Mouse (Mus musculus): ENCODE results near the gene Hdac11. TPM values are rescaled to one million over a fixed set of nuclear protein-coding genes. Genes with fewer than 3 reads are reported as not detected.
"Not testable (repeated sequence)": the region's sequence is repeated elsewhere in the genome, so short reads cannot be mapped to it uniquely, and the experiment has no call there.

The Hdac11 gene
- polyA plus RNA-seq, 1 experiment = 3.5 TPM

- Histone ChIP-seq H3K27ac (replicated peaks; ENCODE audit: low read depth, low read length) (no peak overlapping the region), H3K4me3 (ENCODE audit: insufficient read depth, low read depth, low read length) (no peak overlapping the region), H3K4me1 (ENCODE audit: control insufficient read depth, insufficient read depth, insufficient read length, low read length) (0 out of 2 replicates have a peak, but pooled peaks cover 3% of the 10 kb centered on the region)
These were observed 36.3 kb upstream of the Hdac11 start for GRCm38 (mm10) chr6:91120206-91120605.

DNA sequence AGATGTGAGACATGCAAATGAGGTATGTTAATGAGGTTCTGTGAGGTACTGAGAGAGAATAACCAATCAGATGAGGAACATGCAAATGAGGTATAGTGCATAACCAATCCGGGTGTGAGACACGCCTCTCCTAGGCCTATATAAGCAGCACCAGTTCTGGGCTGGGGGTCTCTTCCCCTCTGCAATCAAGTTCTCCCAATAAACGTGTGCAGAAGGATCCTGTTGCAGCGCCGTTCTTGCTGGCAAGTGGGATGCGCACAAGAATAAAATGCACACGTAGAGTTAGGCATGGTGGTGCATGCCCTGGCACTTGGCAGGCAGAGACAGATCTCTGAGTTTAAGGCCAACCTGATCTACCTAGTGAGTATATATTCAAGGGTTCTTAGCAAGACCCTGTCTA lies 35.4 kb upstream of the Hdac11 start:
- not testable (repeated sequence) for H3K4me3 ChIP-seq (ENCODE audit: insufficient read depth, low read depth, low read length); H3K4me1 ChIP-seq (ENCODE audit: control insufficient read depth, insufficient read depth, insufficient read length, low read length); H3K27ac ChIP-seq (replicated peaks; ENCODE audit: low read depth, low read length)

DNA sequence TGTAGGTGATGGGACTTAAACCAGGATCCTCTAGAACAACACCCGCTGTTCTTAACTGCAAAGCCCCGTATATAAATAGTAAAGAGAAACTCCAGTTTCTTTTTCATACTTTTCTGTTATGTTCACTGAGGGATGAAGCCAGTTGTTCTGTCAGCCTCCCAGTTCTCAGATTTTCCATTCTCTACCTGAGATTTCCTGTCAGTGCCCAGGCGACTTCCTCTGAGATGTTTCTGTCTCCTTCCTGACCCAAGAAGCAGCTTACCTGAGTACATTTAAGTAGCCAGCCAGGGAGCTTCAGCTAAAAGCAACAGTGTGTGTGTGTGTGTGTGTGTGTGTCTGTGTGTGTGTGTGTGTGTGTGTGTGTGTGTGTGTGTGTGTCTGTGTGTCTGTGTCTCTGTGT lies 33.0 kb upstream of the Hdac11 start:
- no peaks in the 10 kb centered on the region for H3K4me1 ChIP-seq (ENCODE audit: control insufficient read depth, insufficient read depth, insufficient read length, low read length)
- H3K4me3 ChIP-seq (ENCODE audit: insufficient read depth, low read depth, low read length) = no peak overlapping the region
- H3K27ac ChIP-seq (replicated peaks; ENCODE audit: low read depth, low read length) = no peak overlapping the region

DNA sequence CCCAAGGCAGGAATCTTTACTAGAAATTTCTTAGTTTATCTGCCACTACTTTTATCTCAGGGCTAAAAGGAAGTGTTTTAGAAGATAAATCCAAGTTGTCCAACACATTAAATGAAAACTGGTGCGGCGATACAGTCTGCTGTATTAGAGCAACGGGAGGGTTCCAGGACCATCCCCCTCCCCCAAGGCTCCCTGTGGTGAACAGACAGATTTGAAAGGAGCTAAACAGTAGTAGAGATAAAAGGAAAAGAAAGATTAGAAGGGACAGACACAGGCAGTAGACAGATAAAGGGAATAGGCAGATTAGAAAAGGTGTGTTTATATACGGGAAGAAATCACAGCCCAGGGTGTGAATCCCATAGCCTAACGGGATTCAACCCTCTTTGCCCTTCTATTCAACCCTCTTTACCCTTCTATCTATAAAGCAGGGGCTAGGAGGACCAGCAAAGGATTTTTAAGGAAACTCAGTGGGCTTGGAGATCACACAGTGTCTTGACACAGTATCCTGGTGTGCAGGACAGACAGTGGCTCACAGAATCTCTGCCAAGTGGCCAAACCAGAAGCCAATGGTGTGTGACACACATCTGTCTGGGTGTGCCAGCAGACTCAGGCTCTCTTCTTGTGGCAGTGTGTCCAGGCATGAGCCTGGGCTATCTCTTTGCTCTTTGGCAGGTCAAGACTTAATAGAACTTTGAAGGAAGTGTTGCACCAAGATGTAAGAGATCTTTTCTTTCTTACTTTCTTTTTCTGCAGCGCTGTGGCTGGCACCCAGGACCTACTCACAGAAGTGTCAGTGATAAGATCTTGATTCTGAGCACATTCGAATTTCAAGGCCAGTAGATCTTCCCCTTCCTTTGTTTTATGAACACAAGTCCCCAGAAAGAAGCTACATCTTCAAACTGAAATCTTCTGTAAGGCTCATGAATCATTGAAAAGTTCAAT lies 31.9 kb upstream of the Hdac11 start:
- no peak overlapping the region for H3K27ac ChIP-seq (replicated peaks; ENCODE audit: low read depth, low read length)

GRCm38 (mm10) chr6:91125228-91125585 lies 31.3 kb upstream of the Hdac11 start:
- H3K4me3 ChIP-seq (ENCODE audit: insufficient read depth, low read depth, low read length) = no peak overlapping the region
- no peaks in the 10 kb centered on the region for H3K4me1 ChIP-seq (ENCODE audit: control insufficient read depth, insufficient read depth, insufficient read length, low read length)
- no peak overlapping the region for H3K27ac ChIP-seq (replicated peaks; ENCODE audit: low read depth, low read length)

More for the DNA sequence above, 31.9 kb upstream of the Hdac11 start:
- Histone ChIP-seq H3K4me3 (ENCODE audit: insufficient read depth, low read depth, low read length) (no peak overlapping the region), H3K4me1 (ENCODE audit: control insufficient read depth, insufficient read depth, insufficient read length, low read length) (no peaks in the 10 kb centered on the region)

GRCm38 (mm10) chr6:91128996-91129395 lies 27.5 kb upstream of the Hdac11 start:
- H3K4me1 ChIP-seq (ENCODE audit: control insufficient read depth, insufficient read depth, insufficient read length, low read length) = no peaks in the 10 kb centered on the region
- no peak overlapping the region for H3K4me3 ChIP-seq (ENCODE audit: insufficient read depth, low read depth, low read length)
- H3K27ac ChIP-seq (replicated peaks; ENCODE audit: low read depth, low read length) = no peak overlapping the region

GRCm38 (mm10) chr6:91130856-91131255 lies 25.6 kb upstream of the Hdac11 start:
- H3K4me1 ChIP-seq (ENCODE audit: control insufficient read depth, insufficient read depth, insufficient read length, low read length) = no peaks in the 10 kb centered on the region
- no peak overlapping the region for H3K27ac ChIP-seq (replicated peaks; ENCODE audit: low read depth, low read length)
- H3K4me3 ChIP-seq (ENCODE audit: insufficient read depth, low read depth, low read length) = no peak overlapping the region

GRCm38 (mm10) chr6:91137343-91137956 lies 19.0 kb upstream of the Hdac11 start:
- no peak overlapping the region for H3K4me3 ChIP-seq (ENCODE audit: insufficient read depth, low read depth, low read length)
- H3K27ac ChIP-seq (replicated peaks; ENCODE audit: low read depth, low read length) = no peak overlapping the region
- H3K4me1 ChIP-seq (ENCODE audit: control insufficient read depth, insufficient read depth, insufficient read length, low read length) = no peaks in the 10 kb centered on the region

DNA sequence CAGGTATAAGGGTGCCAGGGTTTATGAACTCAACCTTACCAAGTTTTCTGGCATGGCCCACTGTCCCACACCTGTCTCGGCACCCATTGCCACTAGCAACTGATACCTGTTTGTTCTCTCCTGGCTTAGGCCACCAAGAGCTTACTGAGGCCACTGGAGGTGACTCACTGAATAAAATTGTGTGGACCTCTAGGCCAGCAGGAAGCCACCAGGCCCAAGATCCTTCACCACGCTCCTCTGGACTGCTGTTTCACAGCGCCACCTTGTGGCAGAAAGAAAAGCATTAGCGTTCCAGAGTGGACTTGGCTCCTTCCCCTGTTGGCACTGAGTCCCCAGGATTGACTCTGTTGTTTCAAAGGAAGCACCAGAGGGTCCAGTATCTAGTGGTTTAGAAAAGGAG lies 16.6 kb upstream of the Hdac11 start:
- Histone ChIP-seq H3K4me1 (ENCODE audit: control insufficient read depth, insufficient read depth, insufficient read length, low read length) (no peaks in the 10 kb centered on the region), H3K27ac (replicated peaks; ENCODE audit: low read depth, low read length) (no peak overlapping the region), H3K4me3 (ENCODE audit: insufficient read depth, low read depth, low read length) (no peak overlapping the region)

- Histone ChIP-seq H3K27ac (replicated peaks; ENCODE audit: low read depth, low read length) (no peak overlapping the region), H3K4me1 (ENCODE audit: control insufficient read depth, insufficient read depth, insufficient read length, low read length) (no peaks in the 10 kb centered on the region), H3K4me3 (ENCODE audit: insufficient read depth, low read depth, low read length) (no peak overlapping the region)
These were observed 11.4 kb upstream of the Hdac11 start for GRCm38 (mm10) chr6:91145056-91145455.

GRCm38 (mm10) chr6:91145572-91145971 lies 10.9 kb upstream of the Hdac11 start:
- Histone ChIP-seq H3K27ac (replicated peaks; ENCODE audit: low read depth, low read length) (no peak overlapping the region), H3K4me1 (ENCODE audit: control insufficient read depth, insufficient read depth, insufficient read length, low read length) (no peaks in the 10 kb centered on the region), H3K4me3 (ENCODE audit: insufficient read depth, low read depth, low read length) (no peak overlapping the region)

DNA sequence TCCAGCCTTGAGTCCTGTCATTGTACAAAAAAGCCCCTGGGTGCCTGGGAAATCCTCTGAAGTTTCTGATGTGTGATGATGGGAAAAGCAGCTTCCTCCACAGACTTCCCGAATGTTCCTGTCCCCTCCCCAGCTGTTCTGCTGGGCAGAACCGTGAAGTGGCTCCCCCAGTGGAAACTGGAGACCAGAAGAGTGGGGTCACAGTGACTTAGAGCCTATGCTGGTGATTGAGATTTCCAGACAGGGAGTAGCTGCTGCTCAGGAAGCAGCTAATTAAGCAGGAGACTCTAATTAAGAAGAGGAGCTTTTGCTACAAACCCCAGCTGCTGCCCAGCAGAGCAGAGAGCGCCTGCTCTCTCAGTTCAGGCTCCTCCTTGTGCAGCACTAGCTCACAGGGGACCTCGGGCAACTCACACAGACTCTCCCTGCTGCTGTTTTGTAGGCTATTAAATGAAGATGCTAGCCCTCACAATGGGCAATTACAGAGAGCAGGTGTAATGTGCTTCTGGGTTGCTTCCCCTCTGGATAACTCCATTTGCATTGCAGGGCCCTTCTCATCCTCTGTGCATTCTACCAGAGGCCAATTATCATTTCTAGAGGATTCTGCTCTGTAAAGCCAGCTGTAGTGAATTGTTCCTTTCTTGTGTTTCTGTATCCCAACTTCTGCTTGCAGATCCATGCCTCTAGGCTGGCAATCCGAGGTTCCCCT lies 9.9 kb upstream of the Hdac11 start:
- no peaks in the 10 kb centered on the region for H3K4me1 ChIP-seq (ENCODE audit: control insufficient read depth, insufficient read depth, insufficient read length, low read length)
- no peak overlapping the region for H3K4me3 ChIP-seq (ENCODE audit: insufficient read depth, low read depth, low read length)
- no peak overlapping the region for H3K27ac ChIP-seq (replicated peaks; ENCODE audit: low read depth, low read length)

- Histone ChIP-seq H3K4me3 (ENCODE audit: insufficient read depth, low read depth, low read length) (no peak overlapping the region), H3K4me1 (ENCODE audit: control insufficient read depth, insufficient read depth, insufficient read length, low read length) (no peaks in the 10 kb centered on the region), H3K27ac (replicated peaks; ENCODE audit: low read depth, low read length) (no peak overlapping the region)
These were observed 9.2 kb upstream of the Hdac11 start for GRCm38 (mm10) chr6:91147152-91147770.

GRCm38 (mm10) chr6:91152892-91153548 lies 3.4 kb upstream of the Hdac11 start:
- Histone ChIP-seq H3K27ac (replicated peaks; ENCODE audit: low read depth, low read length) (no peak overlapping the region), H3K4me1 (ENCODE audit: control insufficient read depth, insufficient read depth, insufficient read length, low read length) (no peaks in the 10 kb centered on the region)

More at GRCm38 (mm10) chr6:91152892-91153548, 3.4 kb upstream of the Hdac11 start:
- H3K4me3 ChIP-seq (ENCODE audit: insufficient read depth, low read depth, low read length) = no peak overlapping the region

All from brown adipose tissue, adult 24 weeks (tissue).